Mouse (Mus musculus) lung, postnatal 25 days (tissue): ENCODE results near the gene Mgat5.

Experiments
- DNase-seq: peaks from one replicate; pipeline ENCODE4 v3.0.0; 2022; ENCODE audit warnings: low spot score

Gene Mgat5

GRCm38 (mm10) chr1:127434829-127435228 is 230.0 kb downstream of the Mgat5 start:
- DNase-seq = no peak

- peak; percentile 15 for DNase-seq
Measured at GRCm38 (mm10) chr1:127437091-127437490, 232.3 kb downstream of the Mgat5 start.

- no peak for DNase-seq
Measured at GRCm38 (mm10) chr1:127439452-127439891, 234.7 kb downstream of the Mgat5 start.

GRCm38 (mm10) chr1:127441007-127441406 is 236.2 kb downstream of the Mgat5 start:
- DNase-seq = no peak

GRCm38 (mm10) chr1:127441736-127442135 is 236.9 kb downstream of the Mgat5 start:
- DNase-seq = no peak

- DNase-seq = no peak
Measured at GRCm38 (mm10) chr1:127442880-127443877, 238.4 kb downstream of the Mgat5 start.

- peak; percentile 28 for DNase-seq
Measured at GRCm38 (mm10) chr1:127444836-127445485, 240.1 kb downstream of the Mgat5 start.

- no peak for DNase-seq
Measured at GRCm38 (mm10) chr1:127453397-127453796, 248.6 kb downstream of the Mgat5 start.

- peak; percentile 48 for DNase-seq
Measured at GRCm38 (mm10) chr1:127459015-127459451, 254.2 kb downstream of the Mgat5 start.

GRCm38 (mm10) chr1:127459576-127459975 is 254.8 kb downstream of the Mgat5 start:
- DNase-seq = no peak

- DNase-seq = no peak
Measured at GRCm38 (mm10) chr1:127461017-127461416, 256.2 kb downstream of the Mgat5 start.

- DNase-seq = no peak
Measured at GRCm38 (mm10) chr1:127464041-127464440, 259.2 kb downstream of the Mgat5 start.

- DNase-seq = no peak
Measured at GRCm38 (mm10) chr1:127465292-127465691, 260.5 kb downstream of the Mgat5 start.

GRCm38 (mm10) chr1:127467238-127467637 is 262.4 kb downstream of the Mgat5 start:
- DNase-seq = no peak

- DNase-seq = no peak
Measured at GRCm38 (mm10) chr1:127470175-127470574, 265.4 kb downstream of the Mgat5 start.

GRCm38 (mm10) chr1:127475756-127476155 is 270.9 kb downstream of the Mgat5 start:
- no peak for DNase-seq

- DNase-seq = no peak
Measured at GRCm38 (mm10) chr1:127482911-127483310, 278.1 kb downstream of the Mgat5 start.

- no peak for DNase-seq
Measured at GRCm38 (mm10) chr1:127484188-127484587, 279.4 kb downstream of the Mgat5 start.

- peak; percentile 41 for DNase-seq
Measured at GRCm38 (mm10) chr1:127484826-127485225, 280.0 kb downstream of the Mgat5 start.

GRCm38 (mm10) chr1:127487161-127487560 is 282.3 kb downstream of the Mgat5 start:
- peak; percentile 23 for DNase-seq

- DNase-seq = peak; percentile 62
Measured at GRCm38 (mm10) chr1:127496737-127497543, 292.1 kb downstream of the Mgat5 start.

- no peak for DNase-seq
Measured at GRCm38 (mm10) chr1:127498746-127499145, 293.9 kb downstream of the Mgat5 start.
